Mouse (Mus musculus) midbrain, embryonic 16.5 days (tissue): ENCODE measurements around the gene Ccdc177. TPM values are rescaled to one million over a fixed set of nuclear protein-coding genes. Genes with fewer than 3 reads are reported as not detected.
A peak's percentile ranks its signal among the peaks of the same experiment; 100 is the strongest.

Source experiments
- ATAC-seq: fragments of 200-750 bp; cut with Nextera tagmentation; 2 replicates; pipeline ENCODE4 v1.8.0; 2017; ENCODE audit warnings: moderate TSS enrichment
- H3K27ac ChIP-seq: fragments of 300-500 bp; sonication (generic); 2 replicates; pipeline ENCODE4 v1.5.1; 2014; ENCODE audit warnings: mild to moderate bottlenecking, low read length, mixed read lengths
- H3K27me3 ChIP-seq: fragments of 300-500 bp; sonication (generic); 2 replicates; pipeline ENCODE4 v1.6.1; 2014; ENCODE audit warnings: low read depth, low read length, mixed read lengths; ENCODE audit not compliant: control insufficient read depth, insufficient read depth
- H3K36me3 ChIP-seq: fragments of 300-500 bp; sonication (generic); 2 replicates; pipeline ENCODE4 v1.6.1; 2014; ENCODE audit warnings: mild to moderate bottlenecking, low read length, moderate library complexity, mixed read lengths; ENCODE audit not compliant: control insufficient read depth, insufficient read depth
- H3K4me1 ChIP-seq: fragments of 300-500 bp; sonication (generic); 2 replicates; pipeline ENCODE4 v1.6.1; 2014; ENCODE audit warnings: mild to moderate bottlenecking, low read length, mixed read lengths; ENCODE audit not compliant: control insufficient read depth, insufficient read depth
- H3K4me2 ChIP-seq: fragments of 300-500 bp; sonication (generic); 2 replicates; pipeline ENCODE4 v1.6.1; 2014; ENCODE audit warnings: mild to moderate bottlenecking, low read length, mixed read lengths
- H3K4me3 ChIP-seq: fragments of 300-500 bp; sonication (generic); 2 replicates; pipeline ENCODE4 v1.5.1; 2014; ENCODE audit warnings: low read depth, mild to moderate bottlenecking, low read length, moderate library complexity, mixed read lengths
- H3K9ac ChIP-seq: fragments of 300-500 bp; sonication (generic); 2 replicates; pipeline ENCODE4 v1.6.1; 2014; ENCODE audit warnings: low read depth, low read length, mixed read lengths
- H3K9me3 ChIP-seq: fragments of 300-500 bp; sonication (generic); replicated peaks from 2 replicates; pipeline ENCODE4 v1.6.1; 2014; ENCODE audit warnings: mild to moderate bottlenecking, low read length, mixed read lengths; ENCODE audit not compliant: control insufficient read depth, poor library complexity, severe bottlenecking
- WGBS: fragments of 180-500 bp; shearing (Covaris S2); extraction: QIAGEN DNeasy Blood & Tissue Kit; methylation state at CpG from one replicate; pipeline ENCODE4 v1.1.7; 2014; 5-methylcytosine and 5-hydroxymethylcytosine counted together
- polyA plus RNA-seq: library from polyadenylated mRNA; unstranded; fragments of >200 nt; fragmentation: Nextera tagmentation; extraction: Ambion mirVana; gene quantifications from 2 replicates; pipeline ENCODE4 v1.2.1, GENCODE M21; 2015

The Ccdc177 gene
- polyA plus RNA-seq, 1 experiment from 2014 or later, result 3.9 TPM

DNA sequence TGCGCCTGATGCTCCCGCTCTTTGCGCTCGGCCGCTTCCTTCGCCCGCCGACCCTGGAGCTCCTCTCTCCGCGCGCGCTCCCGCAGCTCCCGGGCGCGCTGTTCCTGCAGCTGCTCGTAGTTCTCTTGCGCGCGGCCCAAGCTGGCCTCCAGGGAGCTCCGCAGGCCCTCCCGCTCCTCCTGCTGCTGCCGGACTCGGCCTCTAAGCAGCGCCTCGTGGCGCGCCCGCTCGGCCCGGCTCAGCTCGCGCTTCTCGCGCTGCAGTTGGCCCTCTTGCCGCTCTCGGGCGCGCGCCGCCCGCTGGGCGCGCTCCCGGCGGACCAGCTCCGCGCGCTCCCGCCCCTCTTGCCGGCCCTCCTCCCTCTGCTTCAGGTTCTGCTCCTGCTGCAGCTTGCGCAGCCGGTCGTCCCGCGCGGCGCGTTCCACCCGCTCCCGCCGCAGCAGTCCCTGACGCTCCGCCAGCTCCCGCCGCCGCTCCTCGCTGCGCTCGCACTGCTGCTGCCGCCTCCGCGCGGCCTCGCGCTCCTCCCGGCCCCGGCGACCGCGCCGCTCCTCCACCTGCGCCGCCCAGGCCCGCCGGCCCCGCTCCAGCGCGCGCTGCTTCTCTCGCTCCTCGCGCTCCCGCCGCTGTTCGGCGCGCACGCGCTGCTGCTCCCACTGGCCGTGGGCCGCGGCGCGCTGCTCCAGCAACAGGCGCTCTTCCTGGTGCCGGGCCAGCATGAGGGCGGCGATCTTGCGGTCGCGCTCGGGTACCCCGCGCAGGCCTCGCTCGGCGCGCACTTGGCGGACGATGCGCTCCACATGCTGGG lies 2.5 kb downstream of the Ccdc177 start:
- WGBS, result 43% methylated on average over 103 of the region's 122 CpGs
- H3K27me3 ChIP-seq, result no peaks in the 10 kb centered on the region
- peaks cover 28% of the 10 kb centered on the region for H3K9me3 ChIP-seq
- no peak for ATAC-seq
- H3K36me3 ChIP-seq, result peaks cover 51% of the 10 kb centered on the region
- peak overlapping the region; percentile 69 for H3K4me3 ChIP-seq
- H3K4me1 ChIP-seq, result peaks cover 19% of the 10 kb centered on the region
- H3K9ac ChIP-seq, result no peak overlapping the region
- no peak overlapping the region; the same call in 1 of the 2 replicates for H3K27ac ChIP-seq
- peak overlapping the region; percentile 85 for H3K4me2 ChIP-seq

DNA sequence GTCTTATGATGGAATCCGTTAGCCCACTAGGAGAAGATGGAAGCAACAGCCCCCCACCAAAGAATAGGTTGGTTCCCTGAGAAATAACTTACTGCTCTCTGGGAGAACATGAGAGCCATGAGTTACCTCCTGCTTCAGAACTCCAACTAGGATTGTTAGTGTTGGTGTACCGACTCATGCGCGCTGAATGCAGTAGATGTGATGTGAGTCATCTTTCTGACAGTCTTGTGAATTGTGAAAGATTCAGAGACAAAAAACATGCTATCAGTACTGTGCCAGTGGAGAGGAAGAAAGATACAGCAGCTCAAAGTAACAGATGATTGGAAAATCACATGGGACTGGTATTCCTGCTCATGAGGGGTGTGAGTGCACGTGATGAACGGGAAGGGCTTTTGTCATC lies 8.9 kb downstream of the Ccdc177 start:
- ATAC-seq, result no peak
- WGBS, result 89% methylated on average over 6 of the region's 6 CpGs

GRCm38 (mm10) chr12:80746031-80746813 lies 14.3 kb downstream of the Ccdc177 start:
- Histone ChIP-seq H3K9me3 (no peaks in the 10 kb centered on the region), H3K27ac (peak overlapping the region; percentile 68), H3K4me2 (no peak overlapping the region), H3K9ac (no peak overlapping the region), H3K4me1 (peaks cover 12% of the 10 kb centered on the region), H3K36me3 (no peaks in the 10 kb centered on the region), H3K27me3 (no peaks in the 10 kb centered on the region), H3K4me3 (no peak overlapping the region)
- 41% methylated on average over 8 of the region's 8 CpGs for WGBS
- ATAC-seq, result peak; percentile 89

More for the DNA sequence above, 8.9 kb downstream of the Ccdc177 start:
- H3K9ac ChIP-seq, result no peak overlapping the region
- H3K27me3 ChIP-seq, result no peaks in the 10 kb centered on the region
- peaks cover 26% of the 10 kb centered on the region for H3K36me3 ChIP-seq
- peaks cover 7% of the 10 kb centered on the region; the same call in 1 of the 2 replicates for H3K9me3 ChIP-seq
- H3K4me2 ChIP-seq, result no peak overlapping the region
- H3K27ac ChIP-seq, result no peak overlapping the region
- H3K4me3 ChIP-seq, result no peak overlapping the region
- peaks cover 3% of the 10 kb centered on the region for H3K4me1 ChIP-seq

DNA sequence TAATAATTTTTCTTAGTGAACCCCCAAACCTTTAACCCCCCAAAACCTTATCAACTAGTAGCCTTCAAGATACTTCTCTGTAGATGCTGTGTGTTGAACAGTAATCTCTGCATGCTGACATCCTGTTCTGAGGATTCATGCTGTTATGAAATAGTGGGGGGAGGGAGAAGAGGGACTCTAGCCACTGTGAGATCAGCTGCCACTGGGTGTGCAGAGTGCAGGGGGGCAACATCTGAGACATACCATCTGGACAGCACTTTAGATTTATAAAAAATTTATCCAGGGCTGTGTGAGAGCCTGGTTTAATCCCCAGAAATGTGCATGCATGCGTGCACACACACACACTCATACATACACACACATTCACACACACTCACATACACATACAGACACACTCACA lies 15.9 kb downstream of the Ccdc177 start:
- Histone ChIP-seq H3K27ac (no peak overlapping the region), H3K27me3 (no peaks in the 10 kb centered on the region), H3K4me1 (peaks cover 12% of the 10 kb centered on the region), H3K9ac (no peak overlapping the region), H3K4me3 (no peak overlapping the region), H3K9me3 (no peaks in the 10 kb centered on the region), H3K36me3 (no peaks in the 10 kb centered on the region), H3K4me2 (no peak overlapping the region)
- no peak for ATAC-seq
- 77% methylated on average over 1 of the region's 1 CpGs for WGBS

DNA sequence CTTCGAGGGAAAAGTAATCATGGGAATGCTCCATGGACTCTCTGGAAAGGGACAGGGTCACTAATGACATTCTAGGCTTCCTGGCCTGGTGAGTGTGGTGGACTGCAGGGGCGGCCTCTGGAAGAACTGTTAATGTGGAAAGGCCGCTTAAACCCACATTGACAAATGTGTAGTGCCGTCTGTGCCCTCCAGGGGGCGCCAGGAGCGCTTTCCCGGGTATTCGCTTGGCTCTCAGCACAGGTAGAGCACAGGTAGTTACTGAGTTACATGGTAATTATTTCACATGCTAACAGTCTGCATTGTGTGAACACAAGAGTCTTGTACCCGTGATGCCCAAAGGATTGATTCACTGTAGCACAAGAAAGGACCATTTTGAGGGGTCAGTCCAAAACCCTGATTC lies 21.0 kb downstream of the Ccdc177 start:
- Histone ChIP-seq H3K27ac (no peak overlapping the region), H3K36me3 (no peaks in the 10 kb centered on the region), H3K4me2 (no peak overlapping the region), H3K4me1 (peaks cover 25% of the 10 kb centered on the region), H3K9me3 (no peaks in the 10 kb centered on the region), H3K9ac (no peak overlapping the region), H3K27me3 (no peaks in the 10 kb centered on the region), H3K4me3 (no peak overlapping the region)
- 42% methylated on average over 9 of the region's 9 CpGs for WGBS
- ATAC-seq, result no peak

DNA sequence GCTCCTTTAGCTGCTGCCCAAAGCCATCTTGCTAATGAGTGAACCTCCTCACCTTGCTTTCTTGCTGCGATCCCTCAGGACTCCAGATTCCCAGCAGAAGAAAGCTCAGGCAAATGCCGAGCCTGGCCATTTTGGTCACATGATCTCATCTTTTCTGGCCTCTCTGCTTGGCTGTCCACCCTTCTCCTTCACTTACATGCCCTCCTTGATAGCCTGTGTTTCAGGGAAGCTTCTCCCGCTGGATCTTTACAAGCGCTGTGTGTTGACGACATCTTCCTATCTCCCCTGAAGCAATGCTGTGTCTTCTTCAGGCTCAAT lies 23.2 kb downstream of the Ccdc177 start:
- no peaks in the 10 kb centered on the region for H3K27me3 ChIP-seq
- peaks cover 25% of the 10 kb centered on the region for H3K4me1 ChIP-seq
- ATAC-seq, result no peak
- H3K36me3 ChIP-seq, result no peaks in the 10 kb centered on the region
- 59% methylated on average over 5 of the region's 5 CpGs for WGBS
- H3K9ac ChIP-seq, result peak overlapping the region; percentile 63; the same call in 1 of the 2 replicates
- H3K27ac ChIP-seq, result peak overlapping the region; percentile 96
- H3K4me3 ChIP-seq, result no peak overlapping the region
- no peaks in the 10 kb centered on the region for H3K9me3 ChIP-seq
- peak overlapping the region; percentile 46 for H3K4me2 ChIP-seq

DNA sequence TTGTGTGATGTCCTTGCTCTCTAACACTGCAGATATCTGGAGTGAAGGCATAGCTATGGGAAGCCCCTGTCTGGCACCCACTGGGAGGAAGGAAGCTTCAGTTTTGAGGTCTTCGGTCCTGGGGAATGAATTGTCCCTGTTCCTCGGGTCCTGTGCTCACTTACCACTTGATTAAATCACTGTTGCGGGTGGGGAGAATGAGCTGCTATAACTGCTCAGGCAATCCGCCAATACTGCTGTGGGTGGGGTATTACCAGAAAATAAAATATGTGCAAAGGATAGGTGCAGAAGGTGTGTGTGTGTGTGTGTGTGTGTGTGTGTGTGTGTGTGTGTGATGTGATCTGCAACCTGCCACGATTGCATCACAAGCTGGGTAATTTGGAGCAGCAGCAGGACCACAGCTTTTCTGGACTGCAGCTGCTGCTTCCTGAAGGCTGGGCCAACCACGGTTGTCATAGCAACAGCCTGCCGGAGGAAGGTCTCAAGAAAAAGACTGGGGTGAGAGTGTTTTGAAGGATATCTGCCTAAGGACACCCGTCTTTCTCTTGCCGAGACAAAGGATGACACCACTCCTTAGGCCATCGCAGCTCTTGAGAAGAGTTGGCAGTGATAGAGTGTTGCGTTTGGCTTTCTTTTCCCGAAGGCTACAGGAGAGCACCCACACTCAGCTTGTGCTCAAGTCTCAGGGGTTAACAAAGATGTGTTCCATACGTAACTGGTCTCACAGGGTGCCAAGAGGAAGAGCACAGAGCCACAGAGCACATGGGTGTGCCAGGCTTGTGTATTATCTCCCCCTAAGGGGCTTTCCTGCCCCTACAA lies 23.8 kb downstream of the Ccdc177 start:
- WGBS, result 8% methylated on average over 13 of the region's 13 CpGs

GRCm38 (mm10) chr12:80734526-80735470 lies 25.7 kb downstream of the Ccdc177 start:
- no peaks in the 10 kb centered on the region for H3K27me3 ChIP-seq
- no peak for ATAC-seq
- H3K27ac ChIP-seq, result peak overlapping the region; percentile 40; the same call in 1 of the 2 replicates
- no peak overlapping the region for H3K9ac ChIP-seq
- 64% methylated on average over 13 of the region's 13 CpGs for WGBS
- H3K4me2 ChIP-seq, result no peak overlapping the region
- no peak overlapping the region for H3K4me3 ChIP-seq
- H3K4me1 ChIP-seq, result peaks cover 27% of the 10 kb centered on the region
- no peaks in the 10 kb centered on the region for H3K36me3 ChIP-seq
- H3K9me3 ChIP-seq, result no peaks in the 10 kb centered on the region

More for the DNA sequence above, 23.8 kb downstream of the Ccdc177 start:
- ATAC-seq, result peak; percentile 77
- no peaks in the 10 kb centered on the region for H3K36me3 ChIP-seq
- peak overlapping the region; percentile 96 for H3K27ac ChIP-seq
- peaks cover 25% of the 10 kb centered on the region for H3K4me1 ChIP-seq
- peak overlapping the region; percentile 63 for H3K9ac ChIP-seq
- H3K27me3 ChIP-seq, result no peaks in the 10 kb centered on the region
- no peak overlapping the region for H3K4me3 ChIP-seq
- H3K4me2 ChIP-seq, result peak overlapping the region; percentile 46
- H3K9me3 ChIP-seq, result no peaks in the 10 kb centered on the region
